Mouse (Mus musculus) CD4-positive, CD25-positive, alpha-beta regulatory T cell, adult 2 months (primary cell): ENCODE measurements around the gene Zbtb4.

ENCODE experiments used
- DNase-seq: peaks from one replicate; pipeline ENCODE4 v3.0.0-alpha.2; 2012; ENCODE audit warnings: low read depth, low spot score

Zbtb4 gene

DNA sequence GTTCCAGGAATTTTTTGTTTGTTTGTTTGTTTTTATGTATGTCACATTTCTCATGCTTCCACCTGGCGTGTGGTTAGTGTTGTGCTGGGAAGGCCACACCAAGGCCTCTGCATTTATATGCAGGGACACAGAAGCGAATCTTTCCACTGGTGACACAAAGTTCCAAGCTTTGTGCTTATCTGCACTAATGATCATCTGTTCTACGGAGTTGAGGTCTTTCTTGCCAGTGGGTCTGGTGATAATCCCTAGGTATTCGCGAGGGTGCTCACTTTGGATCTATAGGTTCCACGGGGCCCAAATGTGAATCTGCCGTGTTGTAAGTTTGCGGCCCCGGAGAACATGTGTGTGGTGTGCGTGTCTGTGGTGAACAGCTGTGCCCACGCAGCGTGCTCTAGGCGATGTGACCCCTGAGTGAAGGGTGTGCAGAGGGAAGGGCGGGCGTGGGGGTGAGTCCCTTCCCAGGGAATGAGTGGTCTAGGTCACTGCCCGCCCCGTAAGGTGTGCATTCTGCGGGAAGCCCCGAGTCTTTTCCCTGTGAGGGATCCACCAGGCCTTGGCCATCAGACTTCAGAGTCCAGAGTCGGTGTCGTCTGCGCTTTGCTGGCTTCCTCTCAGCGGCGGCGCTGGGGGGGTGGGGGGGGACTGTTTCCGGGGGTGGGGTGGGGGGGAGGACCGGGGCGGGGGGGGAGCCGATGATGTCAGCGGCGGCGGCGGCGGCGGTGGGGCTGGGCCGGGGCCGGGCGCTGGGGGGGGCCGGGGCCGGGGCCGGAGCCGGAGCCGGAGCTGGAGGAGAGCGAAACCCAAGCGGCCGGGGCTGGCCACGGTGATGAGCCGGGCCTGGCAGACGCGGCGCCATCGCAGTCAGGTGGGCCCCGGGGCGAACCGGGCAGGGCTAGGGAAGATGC is at the start of gene Zbtb4:
Gene Zbtb4 (plus strand): TSS at position 692 of the 905 bp plus-strand sequence.
- DNase-seq, result peak; percentile 80

DNA sequence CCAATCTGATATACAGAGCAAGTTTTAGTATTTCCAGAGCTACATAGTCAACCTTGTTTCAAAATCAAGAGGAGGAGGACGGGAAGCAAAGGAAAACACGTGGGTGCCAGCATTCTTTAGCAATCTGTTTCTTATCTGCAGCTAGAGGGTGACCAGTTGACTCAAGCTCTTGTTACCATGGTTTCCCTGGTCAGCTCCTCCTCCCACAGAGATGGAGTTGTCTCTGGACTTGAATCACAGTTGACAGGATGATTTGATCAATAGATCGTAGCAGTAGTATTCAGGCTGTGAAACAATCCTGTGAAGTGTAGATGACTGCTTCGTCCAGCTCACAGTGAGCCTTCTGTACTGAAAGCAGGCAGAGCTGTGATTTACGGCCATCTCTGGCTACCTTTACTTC is 49.8 kb upstream of the Zbtb4 start:
- no peak for DNase-seq

DNA sequence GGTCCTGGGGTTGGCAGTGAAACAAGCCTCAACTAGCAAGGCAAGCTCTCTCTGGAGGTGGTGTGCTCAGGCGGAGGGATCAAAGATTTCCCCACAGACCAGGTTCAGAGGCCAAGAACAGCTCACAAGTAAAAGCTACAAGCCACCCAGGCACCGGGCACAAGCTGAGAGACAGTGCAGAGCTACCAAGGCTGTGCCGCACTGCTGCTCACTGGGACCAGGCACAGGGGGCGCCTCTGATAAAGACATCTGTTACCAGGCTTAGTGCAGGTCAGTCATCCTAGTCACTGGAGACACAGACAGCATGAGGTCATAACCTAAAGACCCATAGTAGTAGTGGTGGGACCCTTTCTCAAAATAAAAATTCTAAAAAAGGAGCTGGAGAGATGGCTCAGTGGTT is 48.8 kb upstream of the Zbtb4 start:
- no peak for DNase-seq

DNA sequence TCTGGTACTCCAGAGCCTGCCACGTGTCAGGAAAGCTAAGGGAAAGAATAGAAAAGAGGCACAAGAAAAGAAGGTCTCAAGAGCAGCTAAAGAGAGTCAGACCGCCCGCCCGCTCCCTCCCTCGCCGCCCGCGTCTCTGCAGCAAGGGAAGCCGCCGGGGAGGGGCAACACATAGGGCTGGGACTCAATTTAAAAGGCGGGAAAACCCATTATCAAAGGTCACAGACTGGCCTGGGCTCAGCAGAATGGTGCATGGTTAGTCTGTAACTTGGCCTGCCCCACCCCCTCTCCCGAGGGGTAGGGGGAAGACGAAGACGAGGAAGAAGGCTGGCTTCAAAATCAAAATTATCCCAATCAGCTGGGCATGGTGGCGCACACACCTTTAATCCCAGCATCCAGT is 47.1 kb upstream of the Zbtb4 start:
- DNase-seq, result no peak

DNA sequence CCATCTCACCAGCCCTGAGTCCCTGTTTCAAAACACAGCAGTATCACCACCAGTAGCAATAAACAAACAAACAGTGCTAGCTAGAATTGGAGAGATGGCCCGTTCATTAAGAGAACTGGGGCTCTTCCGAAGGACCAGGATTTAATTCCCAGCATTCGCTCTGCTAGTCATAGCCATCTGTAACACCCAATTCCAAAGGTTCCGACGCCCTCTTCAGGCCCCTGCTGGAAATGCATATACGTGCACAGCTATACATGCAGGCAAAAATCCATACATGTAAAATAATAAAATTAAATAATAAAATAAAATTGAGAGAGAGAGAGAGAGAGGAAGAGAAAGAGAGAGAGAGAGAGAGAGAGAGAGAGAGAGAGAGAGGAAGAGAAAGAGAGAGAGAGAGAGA is 46.3 kb upstream of the Zbtb4 start:
- no peak for DNase-seq

DNA sequence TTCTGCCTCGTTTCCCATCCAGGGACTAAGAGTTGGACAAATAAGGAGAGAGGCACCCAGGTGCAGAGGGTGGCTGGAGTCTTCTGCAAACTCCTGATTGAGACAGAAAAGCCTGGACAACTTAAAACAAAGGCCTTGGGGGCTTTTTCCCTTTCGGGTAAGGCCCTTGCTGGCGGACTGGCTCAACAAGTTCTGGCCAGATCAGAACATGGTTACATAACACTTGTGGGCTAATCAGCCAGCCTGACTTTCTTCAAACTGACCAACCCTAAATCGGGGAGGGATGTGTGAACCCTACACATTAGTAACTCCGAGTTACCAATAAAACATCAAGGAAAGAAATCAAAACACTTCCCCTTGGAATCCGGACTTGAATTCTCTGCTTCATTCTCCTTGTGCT is 44.9 kb upstream of the Zbtb4 start:
- no peak for DNase-seq

DNA sequence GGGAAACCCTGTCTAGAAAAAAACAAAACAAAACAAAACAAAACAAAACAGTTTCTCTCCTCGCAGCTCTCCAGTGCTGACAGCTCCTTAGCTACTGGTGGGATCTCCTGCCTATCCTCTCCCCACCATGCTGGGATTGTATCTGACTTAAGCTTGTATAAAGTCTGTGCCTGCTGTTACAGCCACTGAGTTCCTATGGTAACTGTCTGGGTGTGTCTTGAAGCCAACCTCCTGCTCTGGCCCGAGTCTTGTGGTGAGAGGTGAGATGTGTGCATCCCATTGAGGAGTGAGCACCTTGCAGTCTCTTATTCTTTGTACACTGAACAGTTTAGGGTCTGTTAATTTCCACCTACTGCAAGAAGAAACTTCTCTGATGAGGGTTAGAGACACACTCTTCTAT is 42.6 kb upstream of the Zbtb4 start:
- DNase-seq, result no peak

DNA sequence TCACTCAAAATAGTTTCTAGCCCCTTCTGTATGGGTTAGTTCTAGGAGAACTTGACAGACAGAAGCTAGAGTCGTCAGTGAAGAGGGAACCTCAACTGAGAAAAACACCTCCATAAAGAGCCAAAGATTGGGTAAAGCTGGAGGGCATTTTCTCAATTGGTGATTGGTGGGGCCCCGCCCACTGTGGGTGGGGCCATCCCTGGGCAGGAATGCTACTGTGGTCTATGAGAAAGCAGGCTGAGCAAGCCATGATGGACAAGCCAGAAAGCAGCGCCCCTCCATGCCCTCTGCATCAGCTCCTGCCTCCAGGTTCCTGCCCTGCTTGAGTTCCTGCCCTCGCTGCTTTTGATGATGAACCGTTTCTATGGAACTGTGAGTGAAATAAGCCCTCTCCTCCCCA is 39.8 kb upstream of the Zbtb4 start:
- DNase-seq, result no peak

DNA sequence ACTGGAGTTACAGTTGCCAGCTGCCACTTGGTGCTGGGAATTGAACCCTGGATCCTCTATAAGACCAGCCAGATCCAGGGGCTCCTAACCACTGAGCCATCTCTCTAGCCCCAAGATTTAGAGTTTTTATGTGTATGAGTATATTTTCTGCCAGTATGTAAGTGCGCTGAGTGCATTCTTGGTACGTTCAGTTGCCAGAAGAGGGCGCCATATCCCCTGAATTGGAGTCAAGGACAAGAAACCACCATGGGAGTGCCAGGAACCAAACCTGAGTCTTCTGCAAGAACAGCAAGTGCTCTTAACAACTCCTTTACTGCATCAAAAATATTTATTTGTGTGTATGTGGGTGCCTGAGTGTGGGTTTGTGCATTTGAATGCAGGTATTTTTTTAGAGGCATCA is 36.6 kb upstream of the Zbtb4 start:
- peak; percentile 85 for DNase-seq

DNA sequence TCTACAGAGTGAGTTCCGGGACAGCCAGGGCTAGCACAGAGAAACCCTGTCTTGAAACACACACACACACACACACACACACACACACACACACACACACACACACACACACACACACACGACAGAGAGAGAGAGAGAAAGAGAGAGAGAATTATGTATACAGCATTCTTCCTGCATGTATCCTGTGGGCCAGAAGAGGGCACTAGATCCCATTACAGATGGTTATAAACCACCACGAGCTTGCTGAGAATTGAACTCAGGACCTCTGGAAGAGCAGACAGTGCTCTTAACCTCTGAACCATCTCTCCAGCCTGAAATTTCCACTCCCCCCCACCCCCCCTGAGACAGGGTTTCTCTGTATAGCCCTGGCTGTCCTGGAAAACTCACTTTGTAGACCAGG is 34.3 kb upstream of the Zbtb4 start:
- DNase-seq, result peak; percentile 42

DNA sequence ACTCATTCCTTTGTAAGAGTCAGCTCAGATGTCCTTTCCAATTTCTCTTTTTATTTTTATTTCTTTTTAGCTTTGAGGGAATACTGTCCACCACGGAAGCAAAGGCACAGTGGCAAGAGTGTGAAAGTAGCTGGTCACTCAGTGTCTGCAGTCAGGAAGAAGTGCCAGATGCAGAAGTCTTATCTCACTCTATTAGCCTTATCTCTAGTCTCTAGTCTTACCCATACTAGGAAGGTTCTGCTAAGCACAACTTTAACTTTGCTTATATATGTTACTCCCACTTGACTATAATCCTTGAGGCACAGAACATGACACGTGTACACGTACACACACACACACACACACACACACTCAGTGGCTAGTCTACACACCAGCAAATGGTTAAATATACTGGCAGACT is 14.1 kb upstream of the Zbtb4 start:
- no peak for DNase-seq

DNA sequence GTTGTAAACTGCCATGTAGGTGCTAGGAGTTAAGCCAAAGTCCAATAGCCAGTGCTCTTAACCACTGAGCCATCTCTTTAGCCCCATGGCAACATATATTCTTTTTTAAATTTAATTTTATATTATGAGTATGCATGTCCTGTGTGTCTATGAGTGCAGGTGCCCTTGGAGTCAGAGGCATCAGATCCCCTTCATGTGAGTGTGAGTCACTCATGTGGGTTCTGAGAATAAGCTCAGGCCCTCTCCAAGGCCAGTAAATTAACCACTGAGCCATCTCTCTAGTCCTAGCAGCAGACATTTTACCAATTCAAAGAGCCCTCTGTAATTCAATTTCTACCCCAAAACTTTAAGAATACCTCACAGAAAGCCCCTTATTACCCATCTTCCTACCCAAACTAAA is 13.0 kb upstream of the Zbtb4 start:
- DNase-seq, result no peak

DNA sequence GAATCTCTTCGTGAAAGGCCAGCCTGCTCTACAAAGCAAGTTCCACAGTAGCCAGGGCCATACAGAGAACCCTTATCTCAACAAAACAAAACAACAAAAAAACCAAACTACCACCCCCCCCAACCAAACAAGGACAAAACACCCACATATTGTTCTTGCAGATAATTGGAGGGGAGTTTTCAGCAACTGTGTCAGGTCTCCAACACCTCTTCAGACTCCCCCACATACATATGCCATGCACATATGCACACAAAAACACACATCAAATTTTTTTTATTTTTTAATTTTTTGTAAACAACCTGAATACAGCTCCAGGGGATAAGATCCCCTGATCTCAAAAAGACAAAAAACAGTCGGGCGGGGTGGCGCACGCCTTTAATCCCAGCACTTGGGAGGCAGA is 11.5 kb upstream of the Zbtb4 start:
- no peak for DNase-seq

DNA sequence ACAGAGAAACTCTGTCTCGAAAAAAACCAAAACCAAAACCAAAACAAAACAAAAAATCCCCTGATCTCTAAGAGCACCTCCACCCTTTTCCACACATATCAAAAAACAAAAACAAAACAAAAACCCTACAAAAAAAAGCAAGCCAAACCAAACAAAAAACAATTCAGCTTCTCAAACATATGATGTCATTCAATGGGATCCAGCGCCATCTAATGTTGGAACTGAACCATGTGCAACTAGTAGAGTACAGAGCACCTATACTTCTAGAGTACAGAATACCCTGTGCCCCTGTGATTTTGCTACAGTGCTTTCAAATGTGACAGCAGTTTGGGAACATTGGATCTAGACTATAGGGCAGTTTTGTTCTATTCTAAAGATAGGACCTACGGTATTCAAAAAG is 11.0 kb upstream of the Zbtb4 start:
- peak; percentile 84 for DNase-seq

DNA sequence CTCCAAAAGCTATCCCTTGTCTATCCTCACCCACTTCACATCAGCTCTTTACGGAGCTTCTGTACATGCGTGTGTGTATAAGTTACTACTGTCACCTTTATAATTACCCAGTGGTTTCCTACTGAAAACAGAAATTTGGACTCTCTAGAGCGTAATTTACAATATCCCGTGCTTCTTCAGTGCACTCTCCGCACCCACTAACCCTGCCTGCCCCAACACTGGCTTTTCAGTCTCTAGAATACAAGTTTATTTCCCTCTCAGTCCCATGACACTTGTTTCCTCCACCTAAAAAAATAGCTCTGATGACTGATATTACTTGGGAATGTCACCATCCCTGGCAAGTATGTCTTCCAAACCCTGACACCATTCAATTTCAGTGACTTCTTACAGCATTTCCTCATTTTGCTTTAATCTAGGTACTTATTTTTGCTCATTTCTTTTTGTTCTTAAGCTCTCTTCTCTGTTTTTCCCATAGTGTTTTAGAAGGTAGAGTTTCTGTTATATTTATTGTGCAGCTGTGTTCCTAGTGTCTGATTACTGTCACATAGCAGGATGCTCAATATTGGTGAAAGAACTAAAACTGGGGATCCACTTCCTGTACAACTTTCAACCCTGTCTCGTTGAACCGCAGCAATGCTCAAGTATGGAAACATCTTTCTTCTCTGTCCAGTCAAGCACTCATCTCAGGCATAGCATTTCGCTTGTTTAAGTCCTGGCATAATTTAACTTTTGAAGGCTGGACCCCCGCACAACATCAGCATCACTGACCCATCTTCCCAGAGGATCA is 8.2 kb upstream of the Zbtb4 start:
- peak; percentile 23 for DNase-seq

DNA sequence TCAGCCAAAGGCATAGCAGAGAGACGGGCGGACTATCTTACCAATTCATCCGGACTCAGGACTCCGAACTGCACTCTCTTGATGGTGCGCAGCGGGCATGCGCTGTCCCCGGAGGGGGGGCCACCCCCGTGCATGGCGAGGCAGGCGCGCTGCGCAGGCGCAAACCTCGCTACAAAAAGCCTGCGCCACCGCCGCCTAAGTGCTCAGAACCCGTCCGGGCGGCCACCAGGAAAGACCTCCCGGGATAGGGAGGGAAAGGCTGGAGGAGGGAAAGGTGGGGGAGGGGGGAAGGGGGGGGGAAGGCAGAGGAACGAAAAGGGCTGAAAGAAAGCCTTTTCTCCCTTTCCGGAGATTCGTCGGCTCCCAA is 7.6 kb upstream of the Zbtb4 start:
- DNase-seq, result peak; percentile 98

DNA sequence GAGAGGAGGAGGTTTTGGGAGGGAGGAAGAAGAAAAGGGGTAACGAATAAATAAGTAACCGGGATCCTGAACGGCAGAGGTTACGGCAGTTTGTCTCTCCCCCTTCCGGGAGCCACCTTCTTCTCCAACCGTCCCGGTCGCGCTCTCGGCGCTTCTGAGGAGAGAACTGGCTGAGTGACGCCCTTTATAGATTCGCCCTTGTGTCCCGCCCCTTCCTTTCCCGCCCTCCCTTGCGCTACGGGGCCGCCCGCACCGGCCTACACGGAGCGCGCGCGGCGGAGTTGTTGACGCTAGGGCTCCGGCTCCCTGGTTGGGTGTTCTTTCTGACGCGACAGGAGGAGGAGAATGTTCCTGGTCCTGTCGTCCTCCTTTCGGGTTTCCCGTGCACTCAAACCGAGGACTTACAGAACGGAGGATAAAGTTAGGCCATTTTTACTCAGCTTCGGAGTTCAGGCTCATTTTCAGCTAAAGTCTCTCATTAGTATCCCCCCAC is 7.2 kb upstream of the Zbtb4 start, which contains the start of gene Polr2a:
Gene Polr2a (minus strand): TSS at position 160 of the 493 bp plus-strand sequence.
- peak; percentile 99 for DNase-seq

DNA sequence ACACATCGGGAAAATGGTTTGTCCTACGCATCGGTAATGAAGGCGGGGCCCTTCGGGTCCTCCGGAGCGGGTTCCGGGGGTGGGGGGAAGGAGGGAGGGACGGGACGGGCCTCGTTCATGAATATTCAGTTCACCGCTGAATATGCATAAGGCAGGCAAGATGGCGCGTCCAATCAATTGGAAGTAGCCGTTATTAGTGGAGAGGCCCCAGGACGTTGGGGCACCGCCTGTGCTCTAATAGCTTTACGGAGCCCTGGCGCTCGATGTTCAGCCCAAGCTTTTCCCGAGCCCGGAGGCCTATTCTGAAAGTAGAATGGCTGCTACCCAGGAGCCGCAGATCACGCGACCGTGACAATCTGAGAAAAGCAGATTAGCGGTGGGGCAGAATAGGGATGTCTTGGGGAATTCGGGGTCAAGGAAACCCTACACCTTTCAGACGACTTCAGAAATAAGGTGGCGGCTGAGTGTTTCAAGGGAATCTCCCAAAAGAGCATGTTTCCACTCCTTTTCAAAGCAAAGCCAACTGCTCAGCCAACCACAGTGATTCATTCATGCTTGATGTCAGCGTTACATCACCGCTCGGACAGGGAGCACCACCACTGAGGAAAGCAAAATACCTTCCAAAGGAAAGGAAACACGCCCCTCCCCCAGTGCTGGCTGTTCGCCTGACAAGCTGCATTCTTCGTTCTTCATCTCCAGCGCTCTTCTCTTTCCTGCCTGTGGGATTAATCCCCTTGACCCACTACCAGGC is 6.6 kb upstream of the Zbtb4 start:
- DNase-seq, result peak; percentile 93

DNA sequence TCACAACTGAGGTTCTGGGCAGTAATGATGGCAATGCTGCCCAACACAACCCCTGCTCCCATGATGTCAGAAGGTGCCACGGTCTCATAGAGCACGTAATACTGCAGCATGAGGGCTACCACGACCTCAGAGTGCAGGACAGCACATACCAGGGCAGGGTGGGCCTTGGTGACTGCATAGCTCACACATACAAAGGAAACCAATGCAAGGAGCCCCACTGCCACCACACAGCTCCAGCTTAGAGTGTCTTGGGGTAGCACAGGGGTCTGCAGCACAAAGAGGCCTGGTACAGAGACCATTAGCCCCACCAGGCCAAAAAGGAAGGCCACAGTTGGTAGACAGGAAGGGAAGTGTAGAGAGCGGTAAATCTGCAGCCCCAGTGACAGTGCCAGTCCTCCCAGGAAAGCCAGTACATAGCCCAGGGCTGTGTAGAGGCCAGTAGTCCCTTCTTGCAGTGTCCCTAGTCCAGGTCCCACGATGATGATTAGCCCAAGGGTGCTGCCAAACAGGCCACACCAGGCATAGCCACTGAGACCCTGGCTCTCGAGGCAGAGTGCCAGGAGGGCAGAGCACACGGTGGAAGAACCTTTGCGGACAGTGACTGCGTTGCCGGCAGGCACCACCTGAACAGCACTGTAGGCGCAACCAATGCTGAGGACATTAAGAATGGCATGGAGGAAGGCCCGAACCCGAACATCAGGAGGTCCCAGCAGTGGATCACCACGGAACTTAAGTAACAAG is 5.4 kb upstream of the Zbtb4 start:
- no peak for DNase-seq

DNA sequence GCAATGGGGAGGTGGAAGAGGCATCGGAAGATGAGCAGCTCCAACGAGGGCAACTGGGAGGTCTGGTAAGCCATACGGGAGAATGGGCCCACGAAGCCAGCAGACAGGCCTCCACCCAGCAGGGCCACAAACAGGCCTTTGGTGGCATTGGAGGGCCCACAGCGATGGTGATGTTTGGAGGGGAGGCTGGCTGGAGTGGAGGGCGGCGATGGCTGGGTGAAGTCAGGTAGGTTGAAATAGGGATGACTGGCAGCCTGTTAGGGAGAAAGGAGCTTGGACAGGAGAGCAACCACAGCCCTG is 4.9 kb upstream of the Zbtb4 start:
- DNase-seq, result no peak

DNA sequence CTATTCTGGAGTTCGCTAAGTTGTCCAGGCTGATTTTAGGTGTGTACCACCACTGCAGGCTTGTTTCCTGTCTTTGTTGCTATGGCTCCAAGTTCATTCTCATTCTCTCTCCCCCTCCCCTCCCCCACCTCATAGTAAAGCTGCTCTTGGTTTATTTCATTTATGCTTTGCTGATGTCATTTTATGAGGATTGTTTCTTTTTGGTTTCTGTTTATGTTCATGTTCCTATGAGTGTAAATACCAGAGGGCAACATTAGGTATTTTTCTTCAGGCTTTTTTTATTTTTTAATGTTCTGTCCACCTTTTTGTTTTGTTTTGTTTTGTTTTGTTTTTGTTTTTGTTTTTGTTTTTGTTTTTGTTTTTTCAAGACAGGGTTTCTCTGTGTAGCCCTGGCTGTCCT is 3.8 kb upstream of the Zbtb4 start, which contains the start of gene Slc35g3:
Gene Slc35g3 (minus strand): TSS at position 101 of the 400 bp plus-strand sequence.
- DNase-seq, result peak; percentile 26
